Mouse (Mus musculus): ENCODE measurements around the gene Gcm1. TPM values are rescaled to one million over a fixed set of nuclear protein-coding genes. Genes with fewer than 3 reads are reported as not detected.

Gcm1 gene
- polyA plus RNA-seq, 1 experiment: not detected

GRCm38 (mm10) chr9:78104973-78105372 lies 53.2 kb downstream of the Gcm1 start:
- no peak for TF ChIP-seq CTCF (IDR thresholded peaks at IDR 0.05; ENCODE audit: borderline replicate concordance, insufficient read depth, low read depth, low read length)
- no peak for TF ChIP-seq POLR2A (IDR thresholded peaks at IDR 0.05; ENCODE audit: borderline replicate concordance, insufficient read depth, low read length)
- Histone ChIP-seq H3K27me3 (ENCODE audit: control insufficient read depth, insufficient read depth, low read length) (no peaks in the 10 kb centered on the region), H3K27ac (ENCODE audit: insufficient read depth, low read length) (no peak overlapping the region), H3K4me3 (replicated peaks; ENCODE audit: insufficient read depth, low read depth, low read length) (no peak overlapping the region), H3K4me1 (ENCODE audit: control insufficient read depth, insufficient read depth, low read length) (peaks cover 4% of the 10 kb centered on the region)
- no peak for DNase-seq
- WGBS: 95% methylated on average over 6 of the region's 6 CpGs

- H3K27ac ChIP-seq (ENCODE audit: insufficient read depth, low read length): no peak overlapping the region
- DNase-seq: no peak
- TF ChIP-seq CTCF (IDR thresholded peaks at IDR 0.05; ENCODE audit: borderline replicate concordance, insufficient read depth, low read depth, low read length): no peak
- no peak overlapping the region for H3K4me3 ChIP-seq (replicated peaks; ENCODE audit: insufficient read depth, low read depth, low read length)
- WGBS: 85% methylated on average over 6 of the region's 6 CpGs
- H3K4me1 ChIP-seq (ENCODE audit: control insufficient read depth, insufficient read depth, low read length): peaks cover 4% of the 10 kb centered on the region
- H3K27me3 ChIP-seq (ENCODE audit: control insufficient read depth, insufficient read depth, low read length): no peaks in the 10 kb centered on the region
Measured at GRCm38 (mm10) chr9:78105501-78105932, 53.8 kb downstream of the Gcm1 start.

GRCm38 (mm10) chr9:78106821-78107220 lies 55.1 kb downstream of the Gcm1 start:
- WGBS: 79% methylated on average over 4 of the region's 4 CpGs
- DNase-seq: no peak
- H3K4me1 ChIP-seq (ENCODE audit: control insufficient read depth, insufficient read depth, low read length): peaks cover 4% of the 10 kb centered on the region
- TF ChIP-seq POLR2A (IDR thresholded peaks at IDR 0.05; ENCODE audit: borderline replicate concordance, insufficient read depth, low read length): no peak
- TF ChIP-seq CTCF (IDR thresholded peaks at IDR 0.05; ENCODE audit: borderline replicate concordance, insufficient read depth, low read depth, low read length): no peak
- no peak overlapping the region for H3K4me3 ChIP-seq (replicated peaks; ENCODE audit: insufficient read depth, low read depth, low read length)
- no peak overlapping the region for H3K27ac ChIP-seq (ENCODE audit: insufficient read depth, low read length)
- no peaks in the 10 kb centered on the region for H3K27me3 ChIP-seq (ENCODE audit: control insufficient read depth, insufficient read depth, low read length)

- Histone ChIP-seq H3K4me3 (replicated peaks; ENCODE audit: insufficient read depth, low read depth, low read length) (peak overlapping the region; percentile 70), H3K4me1 (ENCODE audit: control insufficient read depth, insufficient read depth, low read length) (peaks cover 4% of the 10 kb centered on the region), H3K27me3 (ENCODE audit: control insufficient read depth, insufficient read depth, low read length) (no peaks in the 10 kb centered on the region), H3K27ac (ENCODE audit: insufficient read depth, low read length) (no peak overlapping the region)
- 14% methylated on average over 6 of the region's 6 CpGs for WGBS
- no peak for TF ChIP-seq POLR2A (IDR thresholded peaks at IDR 0.05; ENCODE audit: borderline replicate concordance, insufficient read depth, low read length)
- no peak for TF ChIP-seq CTCF (IDR thresholded peaks at IDR 0.05; ENCODE audit: borderline replicate concordance, insufficient read depth, low read depth, low read length)
- DNase-seq: no peak
Measured at GRCm38 (mm10) chr9:78107582-78107911, 55.8 kb downstream of the Gcm1 start.

GRCm38 (mm10) chr9:78107912-78108795 lies 56.4 kb downstream of the Gcm1 start:
- peak; percentile 85 to 89 for DNase-seq
- WGBS: under 1% methylated on average over 88 of the region's 88 CpGs
- peak overlapping the region; percentile 70 for H3K4me3 ChIP-seq (replicated peaks; ENCODE audit: insufficient read depth, low read depth, low read length)
- no peaks in the 10 kb centered on the region for H3K27me3 ChIP-seq (ENCODE audit: control insufficient read depth, insufficient read depth, low read length)
- peaks cover 4% of the 10 kb centered on the region for H3K4me1 ChIP-seq (ENCODE audit: control insufficient read depth, insufficient read depth, low read length)
- TF ChIP-seq CTCF (IDR thresholded peaks at IDR 0.05; ENCODE audit: borderline replicate concordance, insufficient read depth, low read depth, low read length): no peak
- peak; percentile 88 for TF ChIP-seq POLR2A (IDR thresholded peaks at IDR 0.05; ENCODE audit: borderline replicate concordance, insufficient read depth, low read length)
- peak overlapping the region; percentile 84 for H3K27ac ChIP-seq (ENCODE audit: insufficient read depth, low read length)

GRCm38 (mm10) chr9:78108796-78109239 lies 57.1 kb downstream of the Gcm1 start, which contains the start of the genes Fbxo9 and Ick:
Gene Fbxo9, minus strand, starts transcription at chr9:78109065.
Gene Ick, plus strand, starts transcription at chr9:78109192.
- DNase-seq: peak; percentile 88 to 95
- TF ChIP-seq CTCF (IDR thresholded peaks at IDR 0.05; ENCODE audit: borderline replicate concordance, insufficient read depth, low read depth, low read length) (no peak), POLR2A (IDR thresholded peaks at IDR 0.05; ENCODE audit: borderline replicate concordance, insufficient read depth, low read length) (no peak)
- WGBS: under 1% methylated on average over 20 of the region's 20 CpGs
- Histone ChIP-seq H3K27ac (ENCODE audit: insufficient read depth, low read length) (peak within 1 kb of the TSS; percentile 84), H3K4me1 (ENCODE audit: control insufficient read depth, insufficient read depth, low read length) (peaks cover 4% of the 10 kb centered on the region), H3K4me3 (replicated peaks; ENCODE audit: insufficient read depth, low read depth, low read length) (peak within 1 kb of the TSS; percentile 70), H3K27me3 (ENCODE audit: control insufficient read depth, insufficient read depth, low read length) (no peaks in the 10 kb centered on the region)

GRCm38 (mm10) chr9:78109656-78110055 lies 57.9 kb downstream of the Gcm1 start:
- WGBS: 38% methylated on average over 5 of the region's 5 CpGs
- no peak overlapping the region for H3K4me3 ChIP-seq (replicated peaks; ENCODE audit: insufficient read depth, low read depth, low read length)
- peak in 1 of 2 experiments; percentile 51 for DNase-seq
- no peak overlapping the region for H3K27ac ChIP-seq (ENCODE audit: insufficient read depth, low read length)
- TF ChIP-seq POLR2A (IDR thresholded peaks at IDR 0.05; ENCODE audit: borderline replicate concordance, insufficient read depth, low read length): no peak
- TF ChIP-seq CTCF (IDR thresholded peaks at IDR 0.05; ENCODE audit: borderline replicate concordance, insufficient read depth, low read depth, low read length): peak; percentile 31; the same call in 1 of the 2 replicates
- no peaks in the 10 kb centered on the region for H3K27me3 ChIP-seq (ENCODE audit: control insufficient read depth, insufficient read depth, low read length)
- H3K4me1 ChIP-seq (ENCODE audit: control insufficient read depth, insufficient read depth, low read length): peaks cover 9% of the 10 kb centered on the region

- no peak for DNase-seq
- H3K4me3 ChIP-seq (replicated peaks; ENCODE audit: insufficient read depth, low read depth, low read length): no peak overlapping the region
- H3K4me1 ChIP-seq (ENCODE audit: control insufficient read depth, insufficient read depth, low read length): peaks cover 16% of the 10 kb centered on the region
- 88% methylated on average over 2 of the region's 2 CpGs for WGBS
- H3K27ac ChIP-seq (ENCODE audit: insufficient read depth, low read length): no peak overlapping the region
- TF ChIP-seq POLR2A (IDR thresholded peaks at IDR 0.05; ENCODE audit: borderline replicate concordance, insufficient read depth, low read length) (no peak), CTCF (IDR thresholded peaks at IDR 0.05; ENCODE audit: borderline replicate concordance, insufficient read depth, low read depth, low read length) (no peak)
- H3K27me3 ChIP-seq (ENCODE audit: control insufficient read depth, insufficient read depth, low read length): no peaks in the 10 kb centered on the region
Measured at GRCm38 (mm10) chr9:78111456-78111855, 59.7 kb downstream of the Gcm1 start.

Data from cerebellum, adult 2 months (tissue).